Mouse (Mus musculus): ENCODE measurements around the gene Fam89a.

The Fam89a gene

GRCm38 (mm10) chr8:124751709-124752173, at the start of gene Fam89a:
Gene Fam89a, minus strand, starts transcription at chr8:124751832.
- peak; percentile 28 for DNase-seq (ENCODE audit: low spot score)

- no peak for DNase-seq (ENCODE audit: low spot score)
Measured at GRCm38 (mm10) chr8:124800542-124800941, 48.9 kb upstream of the Fam89a start.

GRCm38 (mm10) chr8:124795781-124796488, 44.3 kb upstream of the Fam89a start:
- DNase-seq (ENCODE audit: low spot score) = no peak

- peak; percentile 26 for DNase-seq (ENCODE audit: low spot score)
Measured at GRCm38 (mm10) chr8:124794486-124794780, 42.8 kb upstream of the Fam89a start.

GRCm38 (mm10) chr8:124793661-124794485, 42.2 kb upstream of the Fam89a start:
- no peak for DNase-seq (ENCODE audit: low spot score)

GRCm38 (mm10) chr8:124793172-124793651, 41.6 kb upstream of the Fam89a start:
- DNase-seq (ENCODE audit: low spot score) = peak; percentile 88

- DNase-seq (ENCODE audit: low spot score) = no peak
Measured at GRCm38 (mm10) chr8:124792708-124793107, 41.1 kb upstream of the Fam89a start, which contains the start of gene Trim67. Gene Trim67, plus strand, starts transcription at chr8:124793092.

- no peak for DNase-seq (ENCODE audit: low spot score)
Measured at GRCm38 (mm10) chr8:124792186-124792585, 40.6 kb upstream of the Fam89a start.

- no peak for DNase-seq (ENCODE audit: low spot score)
Measured at GRCm38 (mm10) chr8:124791751-124792150, 40.1 kb upstream of the Fam89a start.

- DNase-seq (ENCODE audit: low spot score) = no peak
Measured at GRCm38 (mm10) chr8:124790676-124791075, 39.0 kb upstream of the Fam89a start.

GRCm38 (mm10) chr8:124784613-124785012, 33.0 kb upstream of the Fam89a start:
- DNase-seq (ENCODE audit: low spot score) = no peak

- DNase-seq (ENCODE audit: low spot score) = no peak
Measured at GRCm38 (mm10) chr8:124783228-124783627, 31.6 kb upstream of the Fam89a start.

- DNase-seq (ENCODE audit: low spot score) = no peak
Measured at GRCm38 (mm10) chr8:124782431-124782830, 30.8 kb upstream of the Fam89a start.

GRCm38 (mm10) chr8:124780236-124780635, 28.6 kb upstream of the Fam89a start:
- DNase-seq (ENCODE audit: low spot score) = no peak

GRCm38 (mm10) chr8:124775695-124776094, 24.1 kb upstream of the Fam89a start:
- peak; percentile 53 for DNase-seq (ENCODE audit: low spot score)

GRCm38 (mm10) chr8:124772389-124772788, 20.8 kb upstream of the Fam89a start:
- no peak for DNase-seq (ENCODE audit: low spot score)

GRCm38 (mm10) chr8:124763061-124763460, 11.4 kb upstream of the Fam89a start:
- no peak for DNase-seq (ENCODE audit: low spot score)

- no peak for DNase-seq (ENCODE audit: low spot score)
Measured at GRCm38 (mm10) chr8:124758544-124758943, 6.9 kb upstream of the Fam89a start.

- DNase-seq (ENCODE audit: low spot score) = no peak
Measured at GRCm38 (mm10) chr8:124756601-124757000, 5.0 kb upstream of the Fam89a start.

GRCm38 (mm10) chr8:124756153-124756552, 4.5 kb upstream of the Fam89a start:
- DNase-seq (ENCODE audit: low spot score) = no peak

GRCm38 (mm10) chr8:124755481-124755880, 3.8 kb upstream of the Fam89a start:
- DNase-seq (ENCODE audit: low spot score) = no peak

GRCm38 (mm10) chr8:124754792-124755190, 3.2 kb upstream of the Fam89a start:
- no peak for DNase-seq (ENCODE audit: low spot score)
